Mouse (Mus musculus) heart, embryonic 14.5 days (tissue): ENCODE measurements at regions not wholly inside any gene's neighbourhood (a gene's known extent, or its start where the extent isn't known, plus 50 kb on each side); places are given as distances from the start of the nearest gene placed in this dataset.

ENCODE experiments used
- ATAC-seq: fragments of 200-750 bp; cut with Nextera tagmentation; 2 replicates; pipeline ENCODE4 v1.8.0; 2017; ENCODE audit warnings: low read depth, moderate TSS enrichment; ENCODE audit not compliant: insufficient number of reproducible peaks, insufficient read depth, low FRiP score
- H3K27ac ChIP-seq, 2 experiments: fragments of 200-500 bp in 1 of 2; fragments of 300-500 bp in 1 of 2; sonication (generic) in 1 of 2; replicated peaks in 1 of 2; 2 replicates each; pipeline ENCODE4 v1.5.1; 2012 to 2014; ENCODE audit warnings: low read depth in 2 of 2, low read length in 2 of 2, control low read depth in 1 of 2, mild to moderate bottlenecking in 1 of 2, mixed read lengths in 1 of 2; ENCODE audit not compliant: control insufficient read depth in 1 of 2, insufficient read depth in 1 of 2
- H3K27me3 ChIP-seq: fragments of 300-500 bp; sonication (generic); 2 replicates; pipeline ENCODE4 v1.6.1; 2014; ENCODE audit warnings: mild to moderate bottlenecking, low read length, control low read depth; ENCODE audit not compliant: control insufficient read depth, insufficient read depth
- H3K36me3 ChIP-seq: fragments of 300-500 bp; sonication (generic); 2 replicates; pipeline ENCODE4 v1.6.1; 2014; ENCODE audit warnings: mild to moderate bottlenecking, control low read depth, low read length, mixed read lengths; ENCODE audit not compliant: control insufficient read depth, insufficient read depth
- H3K4me1 ChIP-seq, 2 experiments: fragments of 200-500 bp in 1 of 2; fragments of 300-500 bp in 1 of 2; sonication (generic) in 1 of 2; 2 replicates each; pipeline ENCODE4 v1.6.1; 2012 to 2014; ENCODE audit warnings: low read length in 2 of 2, control low read depth in 1 of 2, mixed read lengths in 1 of 2; ENCODE audit not compliant: control insufficient read depth in 2 of 2, insufficient read depth in 2 of 2
- H3K4me2 ChIP-seq: fragments of 300-500 bp; sonication (generic); 2 replicates; pipeline ENCODE4 v1.6.1; 2014; ENCODE audit warnings: mild to moderate bottlenecking, low read length
- H3K4me3 ChIP-seq, 2 experiments: fragments of 200-500 bp in 1 of 2; fragments of 300-500 bp in 1 of 2; sonication (generic) in 1 of 2; 2 replicates each; pipeline ENCODE4 v1.5.1; 2012 to 2014; ENCODE audit warnings: low read length in 2 of 2, mild to moderate bottlenecking in 2 of 2, control low read depth in 1 of 2, low read depth in 1 of 2, moderate library complexity in 1 of 2; ENCODE audit not compliant: control insufficient read depth in 1 of 2, insufficient read depth in 1 of 2
- H3K9ac ChIP-seq: fragments of 300-500 bp; sonication (generic); 2 replicates; pipeline ENCODE4 v1.6.1; 2014; ENCODE audit warnings: mild to moderate bottlenecking, low read length
- H3K9me3 ChIP-seq: fragments of 300-500 bp; sonication (generic); 2 replicates; pipeline ENCODE4 v1.6.1; 2016; ENCODE audit warnings: low read length, control low read depth; ENCODE audit not compliant: control insufficient read depth
- WGBS: fragments of 180-500 bp; shearing (Covaris S2); extraction: QIAGEN DNeasy Blood & Tissue Kit; methylation state at CpG from one replicate; pipeline ENCODE4 v1.1.7; 2014; 5-methylcytosine and 5-hydroxymethylcytosine counted together

DNA sequence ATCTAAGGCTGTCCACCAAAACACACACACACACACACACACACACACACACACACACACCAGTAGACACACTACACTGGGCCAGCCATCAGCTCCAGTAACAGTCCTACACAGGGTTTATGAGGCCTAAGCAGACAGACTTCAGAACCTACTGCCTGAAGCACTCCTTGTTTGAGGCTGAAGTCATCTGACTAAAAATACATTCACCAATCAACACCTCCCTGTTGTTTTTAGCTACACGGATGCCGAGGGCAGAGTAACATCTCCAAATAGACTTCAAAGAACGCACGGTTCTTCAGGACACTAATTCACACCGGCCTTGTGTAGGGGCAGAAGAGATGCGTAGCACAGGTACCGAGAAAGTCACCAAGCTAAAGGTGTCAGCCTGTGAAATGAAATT, 282.2 kb downstream of the Pik3r1 start:
- ATAC-seq, result peak; percentile 43; the same call in 1 of the 2 replicates
- Histone ChIP-seq H3K27ac (peak overlapping the region; percentile 50 to 77), H3K36me3 (no peaks in the 10 kb centered on the region), H3K9me3 (no peaks in the 10 kb centered on the region), H3K4me2 (peak overlapping the region; percentile 10; the same call in 1 of the 2 replicates), H3K4me3 (no peak overlapping the region), H3K9ac (no peak overlapping the region), H3K4me1 (peaks cover 7 to 22% of the 10 kb centered on the region in 2 experiments), H3K27me3 (no peaks in the 10 kb centered on the region)
- 28% methylated on average over 7 of the region's 7 CpGs for WGBS

DNA sequence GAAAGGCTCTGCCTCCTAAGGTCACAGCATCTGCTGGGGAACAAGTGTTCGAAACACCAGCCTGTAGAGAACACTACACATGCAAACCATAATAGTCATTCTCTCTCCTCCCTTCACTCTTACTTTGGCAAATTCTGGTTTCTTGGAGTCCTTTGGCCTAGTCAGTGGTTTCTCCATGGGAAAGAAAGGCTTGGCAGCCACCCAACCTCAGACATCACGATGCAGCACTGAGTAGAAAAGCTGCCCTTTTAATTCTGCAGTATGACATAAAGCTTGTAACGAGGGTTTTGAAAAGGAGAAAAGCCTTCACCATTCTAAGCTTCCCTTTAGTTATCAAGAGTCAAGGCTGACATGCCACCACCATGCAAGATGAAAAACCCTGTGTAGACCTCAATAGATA, 284.2 kb downstream of the Pik3r1 start:
- Histone ChIP-seq H3K9me3 (no peaks in the 10 kb centered on the region), H3K27ac (no peak overlapping the region), H3K4me3 (no peak overlapping the region), H3K27me3 (no peaks in the 10 kb centered on the region), H3K9ac (no peak overlapping the region), H3K4me2 (no peak overlapping the region), H3K4me1 (peaks cover 7 to 20% of the 10 kb centered on the region in 2 experiments), H3K36me3 (no peaks in the 10 kb centered on the region)
- WGBS, result 65% methylated on average over 3 of the region's 3 CpGs
- no peak for ATAC-seq

DNA sequence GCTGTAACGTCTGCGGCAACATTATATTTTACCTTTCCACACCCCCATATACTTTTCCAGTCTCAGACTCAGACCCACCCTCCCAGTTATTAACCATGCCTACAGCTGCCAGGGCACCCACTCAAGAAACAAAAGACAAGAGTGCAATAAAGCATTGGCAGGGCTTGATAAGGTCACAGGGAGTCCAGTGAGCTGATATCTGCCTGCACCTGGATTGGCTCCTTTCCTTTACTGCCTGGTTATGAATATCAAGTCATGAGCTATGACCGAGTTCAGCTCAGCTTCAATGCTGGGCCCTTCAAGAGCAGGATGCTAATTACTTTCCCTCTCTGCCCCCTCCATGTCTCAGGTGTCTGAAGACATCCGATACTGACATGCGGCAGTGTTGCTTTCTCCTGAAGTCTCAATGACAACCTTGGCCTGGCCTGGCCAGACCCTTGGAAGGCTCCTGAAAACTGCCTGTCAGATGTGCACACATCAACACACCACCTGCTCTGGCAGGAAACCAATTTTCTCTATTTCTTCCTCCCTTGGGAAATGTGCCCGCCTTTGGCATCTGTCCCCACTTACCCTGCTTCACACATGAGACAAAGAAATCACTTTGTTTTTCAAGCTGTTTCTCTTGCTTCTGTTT, 286.3 kb downstream of the Pik3r1 start:
- WGBS, result 63% methylated on average over 6 of the region's 6 CpGs
- H3K9me3 ChIP-seq, result peaks cover 7% of the 10 kb centered on the region; the same call in 1 of the 2 replicates
- H3K4me3 ChIP-seq, result no peak overlapping the region
- H3K27me3 ChIP-seq, result no peaks in the 10 kb centered on the region
- H3K9ac ChIP-seq, result no peak overlapping the region
- no peak for ATAC-seq
- no peak overlapping the region for H3K27ac ChIP-seq
- peaks cover 7 to 20% of the 10 kb centered on the region in 2 experiments for H3K4me1 ChIP-seq
- H3K4me2 ChIP-seq, result no peak overlapping the region
- no peaks in the 10 kb centered on the region for H3K36me3 ChIP-seq

DNA sequence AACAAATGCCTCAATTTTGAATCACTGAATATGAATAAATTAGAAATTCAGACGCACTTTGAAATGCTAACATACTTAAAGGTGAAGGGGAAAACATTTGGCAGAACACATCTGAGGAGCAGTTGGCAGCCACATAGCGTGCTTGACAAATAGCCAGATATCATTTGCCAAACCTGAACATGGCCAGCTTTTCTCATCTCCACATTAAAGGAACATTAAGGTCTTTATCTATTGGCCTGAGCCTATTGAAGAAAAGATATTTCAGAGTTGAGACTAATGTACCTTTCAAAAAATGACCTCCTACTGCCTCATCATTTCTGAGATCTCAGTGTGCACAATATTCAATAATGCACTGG, 288.7 kb downstream of the Pik3r1 start:
- Histone ChIP-seq H3K4me1 (peaks cover 5 to 10% of the 10 kb centered on the region in 2 experiments; a peak in 3 of 4 replicates), H3K9ac (no peak overlapping the region), H3K27me3 (no peaks in the 10 kb centered on the region), H3K36me3 (no peaks in the 10 kb centered on the region), H3K27ac (no peak overlapping the region), H3K9me3 (peaks cover 7% of the 10 kb centered on the region; the same call in 1 of the 2 replicates), H3K4me2 (no peak overlapping the region), H3K4me3 (no peak overlapping the region)
- no peak for ATAC-seq
- 71% methylated on average over 2 of the region's 2 CpGs for WGBS

DNA sequence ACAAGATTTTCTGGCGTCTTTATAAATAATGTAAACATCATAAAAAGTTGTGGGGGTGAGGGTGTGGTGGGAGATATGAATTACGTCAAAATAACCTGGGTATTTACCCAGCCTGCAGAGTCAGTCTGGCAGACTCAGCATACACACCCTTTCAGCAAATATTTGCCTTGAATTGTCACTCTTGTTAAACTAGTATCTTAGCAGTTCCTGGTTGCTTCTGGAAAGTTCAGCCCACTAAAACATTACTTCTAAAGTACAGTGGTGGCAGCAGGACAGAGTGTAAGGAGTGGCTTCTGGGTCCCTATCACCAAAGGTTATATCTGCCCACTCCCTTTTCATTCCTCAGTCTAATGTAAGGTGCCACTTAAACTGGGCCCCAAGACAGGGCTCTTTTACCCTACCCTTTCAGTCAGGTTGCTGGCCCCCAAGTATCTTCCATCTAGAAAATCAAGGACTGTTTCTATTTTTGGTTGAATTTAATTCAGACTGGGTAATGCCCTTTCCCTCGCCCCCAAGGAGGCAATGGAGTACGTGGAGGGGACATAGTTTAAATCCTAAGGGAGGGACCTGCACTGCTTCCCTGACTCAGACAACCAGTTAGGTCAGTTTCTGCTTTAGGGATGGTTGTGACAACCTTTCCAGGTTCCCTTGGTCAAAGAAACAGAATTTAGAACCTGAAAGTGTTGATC, 289.3 kb downstream of the Pik3r1 start:
- H3K9me3 ChIP-seq, result peaks cover 7% of the 10 kb centered on the region; the same call in 1 of the 2 replicates
- no peak overlapping the region for H3K9ac ChIP-seq
- H3K4me1 ChIP-seq, result peaks cover 5 to 7% of the 10 kb centered on the region in 2 experiments; a peak in 2 of 4 replicates
- H3K27me3 ChIP-seq, result no peaks in the 10 kb centered on the region
- H3K36me3 ChIP-seq, result no peaks in the 10 kb centered on the region
- H3K4me3 ChIP-seq, result no peak overlapping the region
- H3K4me2 ChIP-seq, result no peak overlapping the region
- H3K27ac ChIP-seq, result no peak overlapping the region
- ATAC-seq, result no peak
- 55% methylated on average over 4 of the region's 4 CpGs for WGBS

DNA sequence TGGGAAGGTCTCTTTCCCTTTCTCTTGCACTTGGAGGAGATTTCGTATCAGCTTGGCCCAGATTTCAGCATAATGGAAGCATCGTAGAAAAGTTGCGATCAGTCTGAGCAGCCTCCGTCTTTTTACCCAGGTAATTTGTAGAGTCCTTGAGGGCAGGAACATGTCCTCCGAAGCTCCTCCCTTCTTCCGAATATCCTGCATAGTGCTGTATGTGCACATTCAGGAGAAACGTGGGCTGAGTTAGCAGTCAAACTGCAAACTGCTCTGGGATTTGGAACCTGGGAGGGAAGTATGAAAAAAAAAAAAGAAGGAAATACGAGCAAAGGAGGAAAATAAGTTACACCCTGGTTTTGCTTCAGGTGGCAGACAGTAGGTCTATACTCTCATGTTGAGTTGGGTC, 294.7 kb downstream of the Pik3r1 start:
- 83% methylated on average over 8 of the region's 8 CpGs for WGBS
- Histone ChIP-seq H3K4me3 (no peak overlapping the region), H3K27me3 (no peaks in the 10 kb centered on the region), H3K36me3 (no peaks in the 10 kb centered on the region), H3K9ac (no peak overlapping the region), H3K4me1 (no peaks in the 10 kb centered on the region), H3K9me3 (peaks cover 7% of the 10 kb centered on the region; the same call in 1 of the 2 replicates), H3K4me2 (no peak overlapping the region), H3K27ac (no peak overlapping the region)
- no peak for ATAC-seq

DNA sequence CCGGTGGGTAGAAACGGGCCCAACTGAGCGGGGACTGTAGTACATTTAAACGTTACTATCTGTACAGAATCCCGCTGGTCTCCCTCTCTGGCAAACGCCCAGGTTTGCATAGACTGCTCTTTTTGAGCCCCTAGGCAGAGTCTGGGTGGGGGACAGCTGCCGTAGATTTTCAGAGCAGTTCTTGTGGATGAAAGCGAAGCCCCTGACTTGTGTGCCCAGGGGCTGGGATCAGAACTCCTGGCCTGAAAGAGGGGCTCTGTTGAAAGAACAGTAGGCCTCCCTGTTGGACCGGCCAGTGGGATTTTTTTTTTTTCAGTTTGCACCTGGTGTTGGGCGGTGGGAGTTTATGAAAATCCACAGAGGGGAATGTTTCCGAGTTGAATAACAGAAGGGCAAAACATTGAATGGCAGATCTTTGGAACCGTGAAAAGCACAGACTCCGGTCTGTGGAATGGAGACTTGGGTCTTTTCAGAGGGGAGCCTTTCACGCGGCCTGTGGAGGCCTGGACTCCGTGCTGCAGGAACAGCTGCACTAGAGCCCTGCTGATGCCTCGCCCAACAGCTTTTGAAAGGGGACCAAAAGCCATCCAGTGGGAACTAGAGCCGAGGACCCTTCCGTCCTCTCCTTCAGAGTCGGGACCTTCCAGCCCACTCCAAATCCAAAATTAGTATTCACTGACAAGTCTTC, 297.3 kb downstream of the Pik3r1 start:
- no peaks in the 10 kb centered on the region for H3K4me1 ChIP-seq
- H3K9me3 ChIP-seq, result no peaks in the 10 kb centered on the region
- ATAC-seq, result no peak
- no peaks in the 10 kb centered on the region for H3K36me3 ChIP-seq
- H3K4me2 ChIP-seq, result no peak overlapping the region
- no peak overlapping the region for H3K9ac ChIP-seq
- WGBS, result 85% methylated on average over 20 of the region's 20 CpGs
- no peak overlapping the region for H3K27ac ChIP-seq
- no peaks in the 10 kb centered on the region for H3K27me3 ChIP-seq
- no peak overlapping the region for H3K4me3 ChIP-seq
